Mouse (Mus musculus) hindbrain, embryonic 12.5 days (tissue): ENCODE data around the gene 4930544D05Rik. TPM values are rescaled to one million over a fixed set of nuclear protein-coding genes. Genes with fewer than 3 reads are reported as not detected.

ENCODE experiments used
- ATAC-seq: fragments of 200-750 bp; cut with Nextera tagmentation; 2 replicates; pipeline ENCODE4 v1.8.0; 2017; ENCODE audit warnings: moderate TSS enrichment; ENCODE audit not compliant: low FRiP score
- H3K27ac ChIP-seq: fragments of 300-500 bp; sonication (generic); 2 replicates; pipeline ENCODE4 v1.5.1; 2016; ENCODE audit warnings: mild to moderate bottlenecking
- H3K27me3 ChIP-seq: fragments of 300-500 bp; sonication (generic); 2 replicates; pipeline ENCODE4 v1.6.1; 2016; ENCODE audit warnings: mild to moderate bottlenecking
- H3K36me3 ChIP-seq: fragments of 300-500 bp; sonication (generic); 2 replicates; pipeline ENCODE4 v1.6.1; 2016; ENCODE audit warnings: mild to moderate bottlenecking
- H3K4me1 ChIP-seq: fragments of 300-500 bp; sonication (generic); 2 replicates; pipeline ENCODE4 v1.6.1; 2016
- H3K4me2 ChIP-seq: fragments of 300-500 bp; sonication (generic); replicated peaks from 2 replicates; pipeline ENCODE4 v1.6.1; 2016; ENCODE audit warnings: mild to moderate bottlenecking
- H3K4me3 ChIP-seq: fragments of 300-500 bp; sonication (generic); 2 replicates; pipeline ENCODE4 v1.5.1; 2016; ENCODE audit warnings: mild to moderate bottlenecking
- H3K9ac ChIP-seq: fragments of 300-500 bp; sonication (generic); 2 replicates; pipeline ENCODE4 v1.6.1; 2016; ENCODE audit warnings: mild to moderate bottlenecking, moderate library complexity
- H3K9me3 ChIP-seq: fragments of 300-500 bp; sonication (generic); replicated peaks from 2 replicates; pipeline ENCODE4 v1.6.1; 2016; ENCODE audit warnings: mild to moderate bottlenecking
- WGBS: fragments of 180-500 bp; shearing (Covaris S2); methylation state at CpG from one replicate; pipeline ENCODE4 v1.1.7; 2016; 5-methylcytosine and 5-hydroxymethylcytosine counted together
- polyA plus RNA-seq: library from polyadenylated mRNA; unstranded; fragments of >200 nt; fragmentation: Nextera tagmentation; extraction: Ambion mirVana; gene quantifications from 2 replicates; pipeline ENCODE4 v1.2.1, GENCODE M21; 2016

The 4930544D05Rik gene
- polyA plus RNA-seq, 1 experiment from 2014 or later = not detected

- no peaks in the 10 kb centered on the region for H3K27me3 ChIP-seq
- no peaks in the 10 kb centered on the region for H3K9me3 ChIP-seq
- H3K36me3 ChIP-seq = peaks cover 32% of the 10 kb centered on the region
- H3K9ac ChIP-seq = peak within 1 kb of the TSS; percentile 92
- H3K27ac ChIP-seq = peak within 1 kb of the TSS; percentile 98
- peak within 1 kb of the TSS; percentile 99 for H3K4me3 ChIP-seq
- peak within 1 kb of the TSS; percentile 98 for H3K4me2 ChIP-seq
- WGBS = under 1% methylated on average over 51 of the region's 61 CpGs
- peaks cover 44% of the 10 kb centered on the region for H3K4me1 ChIP-seq
- peak; percentile 51 for ATAC-seq
Measured at GRCm38 (mm10) chr11:70654198-70654922, 38.7 kb downstream of the 4930544D05Rik start, which contains the start of gene Pfn1. TSS of gene Pfn1 (minus strand) at chr11:70654644.

GRCm38 (mm10) chr11:70654923-70655570 lies 39.4 kb downstream of the 4930544D05Rik start:
- peaks cover 28% of the 10 kb centered on the region for H3K36me3 ChIP-seq
- H3K4me1 ChIP-seq = peaks cover 43% of the 10 kb centered on the region
- peak overlapping the region; percentile 98 for H3K4me2 ChIP-seq
- peak overlapping the region; percentile 98 for H3K27ac ChIP-seq
- peak; percentile 64 for ATAC-seq
- WGBS = under 1% methylated on average over 48 of the region's 48 CpGs
- no peaks in the 10 kb centered on the region for H3K27me3 ChIP-seq
- H3K4me3 ChIP-seq = peak overlapping the region; percentile 99
- no peaks in the 10 kb centered on the region for H3K9me3 ChIP-seq
- peak overlapping the region; percentile 92 for H3K9ac ChIP-seq

DNA sequence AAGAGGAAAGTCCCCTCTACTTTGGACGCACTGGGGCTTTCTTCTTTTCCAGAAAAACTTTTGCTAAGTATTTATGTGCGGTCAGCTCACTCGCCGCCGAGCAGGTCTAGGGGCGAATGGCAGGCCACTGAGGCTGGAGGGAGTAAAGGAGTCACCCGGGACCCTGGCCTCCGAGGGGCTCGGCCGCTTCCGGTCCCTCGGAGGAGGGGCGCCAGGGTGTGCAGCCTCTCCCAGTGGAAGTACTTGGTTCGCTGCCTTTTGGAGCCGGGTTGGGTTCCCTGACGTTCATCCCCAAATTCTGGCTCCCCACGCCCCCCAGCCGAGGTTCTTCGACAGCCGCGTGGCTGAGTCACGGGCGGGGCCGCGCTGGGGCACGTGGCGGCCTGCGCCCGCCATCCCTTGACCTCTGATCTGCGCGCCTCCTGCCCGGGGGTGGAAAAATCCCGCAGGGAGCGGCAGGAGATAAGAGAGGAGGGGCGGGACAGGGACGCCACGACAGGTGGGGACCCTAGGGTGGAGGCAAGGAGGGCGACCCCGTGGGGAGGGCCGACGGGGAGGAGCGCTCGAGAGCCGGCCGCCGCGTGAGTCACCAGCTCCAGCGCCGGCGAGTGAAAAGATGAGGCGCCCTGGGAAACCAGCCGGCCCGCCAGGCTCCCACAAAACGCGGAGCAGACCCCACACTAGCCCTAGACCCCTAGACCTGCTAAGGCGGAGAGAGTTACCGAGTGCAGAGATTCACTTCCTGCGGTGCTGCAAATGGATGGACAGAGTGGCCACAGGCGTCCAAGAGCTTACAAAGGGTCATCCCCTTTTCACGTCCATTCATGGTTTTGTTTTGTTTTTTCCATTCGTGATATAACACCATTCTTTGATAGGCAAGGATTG lies 40.2 kb downstream of the 4930544D05Rik start:
- Histone ChIP-seq H3K4me2 (peak overlapping the region; percentile 98), H3K4me1 (peaks cover 41% of the 10 kb centered on the region), H3K9me3 (no peaks in the 10 kb centered on the region), H3K4me3 (peak overlapping the region; percentile 99), H3K36me3 (peaks cover 26% of the 10 kb centered on the region), H3K9ac (peak overlapping the region; percentile 92), H3K27ac (peak overlapping the region; percentile 98), H3K27me3 (no peaks in the 10 kb centered on the region)
- WGBS = under 1% methylated on average over 61 of the region's 61 CpGs
- no peak for ATAC-seq

DNA sequence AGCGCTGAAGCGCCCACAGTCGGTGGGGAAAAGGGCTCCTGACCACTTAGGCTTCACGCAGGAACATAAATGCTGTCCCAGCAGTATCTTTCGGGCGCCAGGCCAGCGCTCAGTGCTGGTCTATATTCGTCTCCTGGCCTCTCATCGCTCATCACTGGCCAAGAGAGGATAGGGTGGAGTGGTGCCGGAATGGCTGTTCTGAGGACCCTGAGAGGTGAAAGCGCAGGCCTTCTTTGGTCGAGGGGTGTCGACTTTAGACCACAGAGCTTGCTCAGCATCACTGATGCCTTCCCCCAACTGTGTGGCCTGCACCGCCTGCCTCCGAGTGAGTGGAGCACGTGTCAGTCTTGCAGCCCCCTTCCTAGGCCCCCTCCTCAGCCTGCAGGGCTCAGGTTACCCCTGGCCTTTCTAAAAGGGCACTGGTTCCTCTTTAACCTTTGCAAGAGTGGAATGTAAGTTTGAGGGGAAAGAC lies 40.8 kb downstream of the 4930544D05Rik start:
- Histone ChIP-seq H3K4me3 (peak overlapping the region; percentile 99), H3K36me3 (peaks cover 21% of the 10 kb centered on the region), H3K27ac (peak overlapping the region; percentile 98), H3K9ac (peak overlapping the region; percentile 92), H3K9me3 (no peaks in the 10 kb centered on the region), H3K4me1 (peaks cover 38% of the 10 kb centered on the region), H3K4me2 (peak overlapping the region; percentile 98), H3K27me3 (no peaks in the 10 kb centered on the region)
- 7% methylated on average over 16 of the region's 16 CpGs for whole genome bisulfite sequencing
- no peak for ATAC-seq

- peak within 1 kb of the TSS; percentile 98 for H3K27ac ChIP-seq
- no peaks in the 10 kb centered on the region for H3K9me3 ChIP-seq
- H3K27me3 ChIP-seq = no peaks in the 10 kb centered on the region
- peaks cover 20% of the 10 kb centered on the region for H3K36me3 ChIP-seq
- WGBS = 7% methylated on average over 3 of the region's 3 CpGs
- H3K9ac ChIP-seq = peak within 1 kb of the TSS; percentile 92
- H3K4me2 ChIP-seq = peak within 1 kb of the TSS; percentile 98
- no peak for ATAC-seq
- H3K4me3 ChIP-seq = peak within 1 kb of the TSS; percentile 99
- H3K4me1 ChIP-seq = peaks cover 36% of the 10 kb centered on the region
Measured at GRCm38 (mm10) chr11:70656964-70657363, 41.3 kb downstream of the 4930544D05Rik start, which contains the start of gene Eno3. TSS of gene Eno3 (plus strand) at chr11:70657202.

DNA sequence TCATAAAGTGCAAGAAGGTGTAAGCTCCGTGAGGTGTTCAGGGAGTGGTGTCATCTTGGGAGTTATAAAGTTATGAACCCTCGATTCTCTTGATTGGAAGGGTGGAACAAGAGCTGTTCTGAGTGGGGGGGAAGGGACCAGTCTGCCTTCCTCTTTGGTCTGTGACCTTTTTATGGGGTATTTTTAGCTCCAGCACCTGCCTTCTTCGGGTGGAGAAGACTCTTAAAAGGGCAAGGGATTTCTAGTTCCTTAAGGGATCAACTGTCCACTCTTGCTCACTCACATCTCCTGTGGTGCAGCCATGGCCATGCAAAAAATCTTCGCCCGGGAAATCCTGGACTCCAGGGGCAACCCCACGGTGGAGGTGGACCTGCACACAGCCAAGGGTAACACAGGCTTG lies 41.9 kb downstream of the 4930544D05Rik start:
- Histone ChIP-seq H3K4me2 (no peak overlapping the region), H3K4me1 (peaks cover 30% of the 10 kb centered on the region), H3K9ac (no peak overlapping the region), H3K27me3 (no peaks in the 10 kb centered on the region), H3K9me3 (no peaks in the 10 kb centered on the region), H3K27ac (no peak overlapping the region), H3K4me3 (no peak overlapping the region), H3K36me3 (peaks cover 21% of the 10 kb centered on the region)
- 46% methylated on average over 6 of the region's 6 CpGs for WGBS
- ATAC-seq = no peak

GRCm38 (mm10) chr11:70657991-70658390 lies 42.3 kb downstream of the 4930544D05Rik start:
- H3K4me3 ChIP-seq = no peak overlapping the region
- ATAC-seq = no peak
- 57% methylated on average over 9 of the region's 9 CpGs for whole genome bisulfite sequencing

DNA sequence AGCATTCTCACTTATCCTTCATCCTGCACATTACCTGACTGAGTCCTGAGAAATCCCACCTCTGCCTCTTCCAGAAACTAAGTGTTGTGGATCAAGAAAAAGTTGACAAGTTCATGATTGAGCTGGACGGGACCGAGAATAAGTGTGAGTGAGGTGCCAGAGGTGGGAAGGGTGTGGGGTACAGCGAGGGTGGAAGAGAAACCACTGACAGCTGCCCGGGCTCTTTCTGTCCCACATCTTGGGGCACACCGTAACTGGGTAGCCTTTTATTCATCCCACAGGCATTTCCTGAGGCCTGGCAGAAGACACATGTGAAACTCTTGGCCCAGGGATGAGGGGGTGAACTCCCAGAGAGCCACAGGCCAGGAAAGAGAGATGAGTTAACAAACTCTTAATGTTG lies 42.9 kb downstream of the 4930544D05Rik start:
- H3K9ac ChIP-seq = 0 out of 2 replicates have a peak overlapping the region, but pooled peaks have one; percentile 13
- H3K27me3 ChIP-seq = no peaks in the 10 kb centered on the region
- no peaks in the 10 kb centered on the region for H3K9me3 ChIP-seq
- H3K4me3 ChIP-seq = no peak overlapping the region
- no peak overlapping the region for H3K4me2 ChIP-seq
- no peak for ATAC-seq
- WGBS = 92% methylated on average over 5 of the region's 5 CpGs
- no peak overlapping the region for H3K27ac ChIP-seq
- peaks cover 23% of the 10 kb centered on the region for H3K4me1 ChIP-seq
- H3K36me3 ChIP-seq = peaks cover 28% of the 10 kb centered on the region

More at GRCm38 (mm10) chr11:70657991-70658390, 42.3 kb downstream of the 4930544D05Rik start:
- Histone ChIP-seq H3K9ac (no peak overlapping the region), H3K27ac (no peak overlapping the region), H3K27me3 (no peaks in the 10 kb centered on the region), H3K4me2 (no peak overlapping the region), H3K4me1 (peaks cover 26% of the 10 kb centered on the region), H3K36me3 (peaks cover 23% of the 10 kb centered on the region), H3K9me3 (no peaks in the 10 kb centered on the region)

- H3K4me3 ChIP-seq = no peak overlapping the region
- H3K9ac ChIP-seq = no peak overlapping the region
- no peak overlapping the region for H3K27ac ChIP-seq
- no peak overlapping the region for H3K4me2 ChIP-seq
- no peaks in the 10 kb centered on the region for H3K27me3 ChIP-seq
- peaks cover 32% of the 10 kb centered on the region for H3K36me3 ChIP-seq
- ATAC-seq = no peak
- 75% methylated on average over 8 of the region's 8 CpGs for WGBS
- H3K9me3 ChIP-seq = no peaks in the 10 kb centered on the region
- peaks cover 23% of the 10 kb centered on the region for H3K4me1 ChIP-seq
Measured at GRCm38 (mm10) chr11:70658942-70659341, 43.3 kb downstream of the 4930544D05Rik start.

DNA sequence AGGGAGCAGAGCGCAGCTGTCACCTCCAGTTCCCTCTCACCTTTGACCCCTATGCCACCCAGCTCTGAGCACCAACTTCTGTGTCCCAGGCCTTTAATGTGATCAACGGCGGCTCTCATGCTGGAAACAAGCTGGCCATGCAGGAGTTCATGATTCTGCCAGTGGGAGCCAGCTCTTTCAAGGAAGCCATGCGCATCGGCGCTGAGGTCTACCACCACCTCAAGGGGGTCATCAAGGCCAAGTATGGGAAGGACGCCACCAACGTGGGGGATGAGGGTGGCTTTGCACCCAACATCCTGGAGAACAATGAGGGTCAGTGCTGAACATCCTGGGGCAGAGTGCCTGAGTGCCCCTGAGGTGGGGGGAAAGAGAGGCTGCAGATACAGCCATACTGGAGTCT lies 44.9 kb downstream of the 4930544D05Rik start:
- Histone ChIP-seq H3K4me3 (no peak overlapping the region), H3K27me3 (no peaks in the 10 kb centered on the region), H3K36me3 (peaks cover 47% of the 10 kb centered on the region), H3K4me1 (peaks cover 19% of the 10 kb centered on the region), H3K9ac (no peak overlapping the region), H3K27ac (peak overlapping the region; percentile 35; the same call in 1 of the 2 replicates), H3K9me3 (no peaks in the 10 kb centered on the region), H3K4me2 (no peak overlapping the region)
- 93% methylated on average over 8 of the region's 8 CpGs for WGBS
- no peak for ATAC-seq

- no peak for ATAC-seq
- WGBS = 93% methylated on average over 8 of the region's 8 CpGs
- Histone ChIP-seq H3K9me3 (no peaks in the 10 kb centered on the region), H3K4me2 (no peak overlapping the region), H3K9ac (no peak overlapping the region), H3K4me3 (no peak overlapping the region), H3K27ac (no peak overlapping the region), H3K36me3 (peaks cover 54% of the 10 kb centered on the region), H3K4me1 (peaks cover 10% of the 10 kb centered on the region), H3K27me3 (no peaks in the 10 kb centered on the region)
Measured at GRCm38 (mm10) chr11:70663101-70663500, 47.5 kb downstream of the 4930544D05Rik start.

DNA sequence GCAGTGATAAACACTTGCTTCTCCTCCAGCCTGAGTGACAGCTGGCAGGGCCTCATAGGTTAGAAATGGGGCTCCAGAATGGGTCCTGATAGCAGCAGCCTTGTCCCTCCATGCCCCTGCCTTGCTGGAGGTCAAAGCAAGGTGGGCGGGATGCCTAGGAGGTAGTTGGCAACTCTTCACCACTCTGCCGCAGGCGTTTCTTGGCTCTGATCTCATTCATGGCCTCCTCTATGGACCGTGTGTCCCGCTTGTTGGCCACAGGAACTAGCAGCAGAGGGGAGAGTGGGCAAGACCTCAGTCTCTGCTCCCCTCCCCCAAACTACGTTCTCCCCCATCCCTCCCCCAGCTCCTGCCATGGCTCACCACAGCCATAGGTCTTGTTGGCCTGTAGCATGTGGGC lies 48.3 kb downstream of the 4930544D05Rik start:
- Histone ChIP-seq H3K9me3 (no peaks in the 10 kb centered on the region), H3K4me1 (peaks cover 12% of the 10 kb centered on the region), H3K27ac (no peak overlapping the region), H3K9ac (no peak overlapping the region), H3K4me3 (no peak overlapping the region), H3K36me3 (peaks cover 54% of the 10 kb centered on the region), H3K4me2 (no peak overlapping the region), H3K27me3 (no peaks in the 10 kb centered on the region)
- WGBS = 92% methylated on average over 6 of the region's 6 CpGs
- ATAC-seq = no peak
